Mouse (Mus musculus): ENCODE measurements around the gene Cnr1. TPM values are rescaled to one million over a fixed set of nuclear protein-coding genes. Genes with fewer than 3 reads are reported as not detected.

Gene Cnr1
- polyA plus RNA-seq, 1 experiment from 2014 or later = 0.12 TPM

DNA sequence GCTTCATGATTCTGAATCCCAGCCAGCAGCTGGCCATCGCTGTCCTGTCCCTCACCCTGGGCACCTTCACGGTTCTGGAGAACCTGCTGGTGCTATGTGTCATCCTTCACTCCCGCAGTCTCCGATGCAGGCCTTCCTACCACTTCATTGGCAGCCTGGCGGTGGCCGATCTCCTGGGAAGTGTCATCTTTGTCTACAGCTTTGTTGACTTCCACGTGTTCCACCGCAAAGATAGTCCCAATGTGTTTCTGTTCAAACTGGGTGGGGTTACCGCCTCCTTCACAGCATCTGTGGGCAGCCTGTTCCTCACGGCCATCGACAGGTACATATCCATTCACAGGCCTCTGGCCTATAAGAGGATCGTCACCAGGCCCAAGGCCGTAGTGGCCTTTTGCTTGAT lies 19.5 kb downstream of the Cnr1 start:
- Histone ChIP-seq H3K36me3 (no peaks in the 10 kb centered on the region), H3K4me1 (replicated peaks) (no peaks in the 10 kb centered on the region), H3K9ac (no peak overlapping the region), H3K4me2 (no peak overlapping the region), H3K27ac (no peak overlapping the region), H3K9me3 (replicated peaks) (no peaks in the 10 kb centered on the region), H3K27me3 (no peaks in the 10 kb centered on the region), H3K4me3 (replicated peaks) (no peak overlapping the region)
- ATAC-seq (ENCODE audit: low read depth) (no peak), DNase-seq (no peak)
- 75% methylated on average over 13 of the region's 13 CpGs for WGBS (ENCODE audit: insufficient replicate concordance)

DNA sequence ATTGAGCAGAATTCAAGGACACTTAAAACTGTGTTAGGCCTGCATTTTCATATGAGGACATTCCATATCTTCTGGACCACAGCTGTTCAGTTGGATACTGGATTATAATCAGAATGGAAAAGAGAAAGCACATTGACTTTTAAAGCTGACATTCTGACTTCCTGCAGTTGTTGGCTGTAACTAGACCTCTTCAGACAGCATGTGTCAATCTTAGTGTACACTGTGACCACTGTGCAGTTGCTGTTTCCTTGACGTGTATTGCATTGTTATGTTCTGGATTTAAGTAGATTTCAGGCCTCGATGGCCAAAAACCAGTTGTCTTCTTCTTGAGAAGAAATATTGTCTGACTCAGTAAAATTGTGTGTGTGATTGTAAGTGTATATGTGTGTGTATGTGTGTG lies 21.3 kb downstream of the Cnr1 start:
- 47% methylated on average over 2 of the region's 2 CpGs for WGBS (ENCODE audit: insufficient replicate concordance)
- no peak for ATAC-seq (ENCODE audit: low read depth)
- H3K36me3 ChIP-seq = no peaks in the 10 kb centered on the region

DNA sequence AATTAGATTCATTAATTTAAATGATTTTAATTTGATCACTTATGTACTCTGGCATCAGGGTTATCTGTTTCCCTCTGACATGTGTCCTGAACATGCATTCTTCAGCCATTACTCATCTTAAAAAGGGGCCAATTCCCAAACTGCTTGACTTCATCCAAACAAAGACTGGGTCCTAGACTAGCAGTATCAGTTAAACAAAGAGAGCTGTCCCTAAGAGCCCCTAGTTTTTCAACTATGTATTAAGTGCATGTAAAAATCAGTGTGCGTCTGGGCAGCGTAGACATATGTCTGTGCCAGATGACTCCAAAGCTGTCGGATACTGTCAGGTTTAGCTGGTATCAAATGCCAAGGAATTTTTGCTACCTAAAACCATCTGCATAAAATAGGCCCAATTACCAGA lies 23.2 kb downstream of the Cnr1 start:
- H3K4me2 ChIP-seq = no peak overlapping the region
- WGBS (ENCODE audit: insufficient replicate concordance) = 74% methylated on average over 3 of the region's 3 CpGs
- H3K9ac ChIP-seq = no peak overlapping the region
- no peak overlapping the region for H3K4me3 ChIP-seq (replicated peaks)
- H3K27ac ChIP-seq = no peak overlapping the region
- no peaks in the 10 kb centered on the region for H3K36me3 ChIP-seq
- DNase-seq (no peak), ATAC-seq (ENCODE audit: low read depth) (no peak)
- no peaks in the 10 kb centered on the region for H3K4me1 ChIP-seq (replicated peaks)
- no peaks in the 10 kb centered on the region for H3K27me3 ChIP-seq
- no peaks in the 10 kb centered on the region for H3K9me3 ChIP-seq (replicated peaks)

More for the DNA sequence above, 21.3 kb downstream of the Cnr1 start:
- Histone ChIP-seq H3K4me1 (replicated peaks) (no peaks in the 10 kb centered on the region), H3K9me3 (replicated peaks) (no peaks in the 10 kb centered on the region), H3K9ac (no peak overlapping the region), H3K4me2 (no peak overlapping the region), H3K4me3 (replicated peaks) (no peak overlapping the region), H3K27me3 (no peaks in the 10 kb centered on the region), H3K27ac (no peak overlapping the region)
- DNase-seq = no peak

GRCm38 (mm10) chr4:33957398-33957797 lies 33.0 kb downstream of the Cnr1 start:
- Histone ChIP-seq H3K36me3 (no peaks in the 10 kb centered on the region), H3K4me2 (no peak overlapping the region), H3K4me1 (replicated peaks) (no peaks in the 10 kb centered on the region), H3K9ac (no peak overlapping the region), H3K27me3 (no peaks in the 10 kb centered on the region), H3K4me3 (replicated peaks) (no peak overlapping the region), H3K9me3 (replicated peaks) (no peaks in the 10 kb centered on the region), H3K27ac (no peak overlapping the region)
- DNase-seq (no peak), ATAC-seq (ENCODE audit: low read depth) (no peak)
- WGBS (ENCODE audit: insufficient replicate concordance) = 31% methylated on average over 3 of the region's 3 CpGs

GRCm38 (mm10) chr4:33958515-33958914 lies 34.1 kb downstream of the Cnr1 start:
- ATAC-seq (ENCODE audit: low read depth) = no peak
- H3K4me2 ChIP-seq = no peak overlapping the region
- WGBS (ENCODE audit: insufficient replicate concordance) = 54% methylated on average over 3 of the region's 3 CpGs
- no peaks in the 10 kb centered on the region for H3K36me3 ChIP-seq
- H3K4me1 ChIP-seq (replicated peaks) = no peaks in the 10 kb centered on the region
- H3K27me3 ChIP-seq = no peaks in the 10 kb centered on the region
- H3K9ac ChIP-seq = no peak overlapping the region
- no peak overlapping the region for H3K27ac ChIP-seq
- H3K4me3 ChIP-seq (replicated peaks) = no peak overlapping the region
- DNase-seq = no peak
- no peaks in the 10 kb centered on the region for H3K9me3 ChIP-seq (replicated peaks)

DNA sequence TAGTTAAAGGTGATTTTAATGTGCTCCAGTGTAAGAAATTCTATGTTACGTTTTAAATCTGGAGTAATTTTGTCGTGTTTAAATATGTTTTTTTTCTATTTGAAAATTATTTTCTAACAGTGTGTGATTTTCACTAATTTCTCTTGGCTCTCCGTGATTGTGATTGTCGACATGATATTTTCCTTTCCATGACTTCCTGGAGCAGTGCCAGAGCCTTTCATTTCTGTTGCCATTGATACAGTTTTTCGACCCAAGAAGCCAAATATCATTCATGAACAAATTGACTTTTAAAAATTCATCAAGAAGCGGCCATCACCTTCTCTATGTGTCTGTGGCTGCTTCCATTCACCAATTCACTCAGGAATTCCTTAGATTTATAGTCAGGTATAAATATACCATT lies 35.4 kb downstream of the Cnr1 start:
- Histone ChIP-seq H3K27me3 (no peaks in the 10 kb centered on the region), H3K27ac (no peak overlapping the region), H3K4me1 (replicated peaks) (no peaks in the 10 kb centered on the region), H3K36me3 (no peaks in the 10 kb centered on the region), H3K9me3 (replicated peaks) (no peaks in the 10 kb centered on the region), H3K9ac (no peak overlapping the region), H3K4me2 (no peak overlapping the region), H3K4me3 (replicated peaks) (no peak overlapping the region)
- WGBS (ENCODE audit: insufficient replicate concordance) = 66% methylated on average over 6 of the region's 6 CpGs
- DNase-seq (no peak), ATAC-seq (ENCODE audit: low read depth) (no peak)

- Histone ChIP-seq H3K4me1 (replicated peaks) (no peaks in the 10 kb centered on the region), H3K36me3 (no peaks in the 10 kb centered on the region), H3K4me3 (replicated peaks) (no peak overlapping the region), H3K27me3 (no peaks in the 10 kb centered on the region), H3K9ac (no peak overlapping the region), H3K27ac (no peak overlapping the region), H3K9me3 (replicated peaks) (no peaks in the 10 kb centered on the region), H3K4me2 (no peak overlapping the region)
- 63% methylated on average over 3 of the region's 3 CpGs for WGBS (ENCODE audit: insufficient replicate concordance)
- DNase-seq = no peak
- no peak for ATAC-seq (ENCODE audit: low read depth)
Observed at GRCm38 (mm10) chr4:33970726-33971125, 46.3 kb downstream of the Cnr1 start.

- no peaks in the 10 kb centered on the region for H3K9me3 ChIP-seq (replicated peaks)
- H3K36me3 ChIP-seq = no peaks in the 10 kb centered on the region
- H3K27me3 ChIP-seq = no peaks in the 10 kb centered on the region
- H3K9ac ChIP-seq = no peak overlapping the region
- no peak overlapping the region for H3K27ac ChIP-seq
- H3K4me2 ChIP-seq = no peak overlapping the region
- WGBS (ENCODE audit: insufficient replicate concordance) = 39% methylated on average over 5 of the region's 5 CpGs
- DNase-seq (no peak), ATAC-seq (ENCODE audit: low read depth) (no peak)
- H3K4me3 ChIP-seq (replicated peaks) = no peak overlapping the region
- H3K4me1 ChIP-seq (replicated peaks) = no peaks in the 10 kb centered on the region
Observed at GRCm38 (mm10) chr4:33988466-33989089, 64.2 kb downstream of the Cnr1 start.

DNA sequence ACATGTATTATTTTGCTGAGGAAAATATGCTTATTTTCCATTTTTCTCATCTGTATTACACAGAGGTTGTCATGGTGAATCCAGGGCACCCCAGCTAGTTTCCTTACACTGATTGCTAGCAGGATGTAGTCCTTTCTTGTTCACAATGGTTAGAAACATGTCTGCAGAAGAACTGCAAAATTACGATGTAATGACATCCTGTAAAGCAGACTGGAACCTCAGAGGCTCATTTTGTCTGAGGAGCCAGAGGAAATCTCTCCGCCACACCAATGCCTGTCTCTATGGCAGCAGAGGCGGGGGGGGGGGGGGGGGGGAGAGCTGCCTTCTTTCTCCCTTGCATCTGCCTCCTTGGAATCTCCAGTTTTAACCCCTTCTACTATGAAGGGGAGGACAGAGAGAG lies 68.3 kb downstream of the Cnr1 start:
- Histone ChIP-seq H3K4me2 (no peak overlapping the region), H3K36me3 (no peaks in the 10 kb centered on the region), H3K9me3 (replicated peaks) (no peaks in the 10 kb centered on the region), H3K4me1 (replicated peaks) (no peaks in the 10 kb centered on the region), H3K27me3 (no peaks in the 10 kb centered on the region), H3K4me3 (replicated peaks) (no peak overlapping the region), H3K9ac (no peak overlapping the region), H3K27ac (no peak overlapping the region)
- ATAC-seq (ENCODE audit: low read depth) (no peak), DNase-seq (no peak)
- WGBS (ENCODE audit: insufficient replicate concordance) = 62% methylated on average over 3 of the region's 3 CpGs

DNA sequence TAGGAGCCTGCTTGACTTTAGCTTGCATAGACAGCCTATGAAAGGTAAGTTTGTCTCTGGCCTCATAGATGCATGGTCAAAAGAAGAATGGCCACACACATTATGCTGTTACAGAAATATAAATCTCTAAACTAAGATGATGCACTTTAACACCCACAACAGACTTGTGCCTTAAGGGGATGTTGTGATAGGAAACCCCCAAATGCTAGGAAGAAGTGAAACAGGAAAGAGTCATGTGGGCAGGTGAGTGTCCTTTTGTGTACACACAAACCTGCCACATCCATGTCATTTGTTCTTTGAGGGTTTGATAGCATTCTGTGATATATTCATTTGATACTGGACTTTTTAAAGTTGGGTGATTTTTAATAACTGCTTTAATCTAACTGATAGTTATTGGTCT lies 72.0 kb downstream of the Cnr1 start:
- Histone ChIP-seq H3K4me1 (replicated peaks) (no peaks in the 10 kb centered on the region), H3K27me3 (no peaks in the 10 kb centered on the region), H3K9ac (no peak overlapping the region), H3K4me3 (replicated peaks) (no peak overlapping the region), H3K36me3 (no peaks in the 10 kb centered on the region), H3K27ac (no peak overlapping the region), H3K9me3 (replicated peaks) (no peaks in the 10 kb centered on the region), H3K4me2 (no peak overlapping the region)
- ATAC-seq (ENCODE audit: low read depth) (no peak), DNase-seq (no peak)
